Mouse (Mus musculus) NIH3T3 (cell line): ENCODE results near the gene Dysf.
A peak's percentile ranks its signal among the peaks of the same experiment; 100 is the strongest.

Experiments
- DNase-seq: peaks from one replicate; pipeline ENCODE4 v3.0.0-alpha.2; 2012; ENCODE audit warnings: low read depth

Gene Dysf

DNA sequence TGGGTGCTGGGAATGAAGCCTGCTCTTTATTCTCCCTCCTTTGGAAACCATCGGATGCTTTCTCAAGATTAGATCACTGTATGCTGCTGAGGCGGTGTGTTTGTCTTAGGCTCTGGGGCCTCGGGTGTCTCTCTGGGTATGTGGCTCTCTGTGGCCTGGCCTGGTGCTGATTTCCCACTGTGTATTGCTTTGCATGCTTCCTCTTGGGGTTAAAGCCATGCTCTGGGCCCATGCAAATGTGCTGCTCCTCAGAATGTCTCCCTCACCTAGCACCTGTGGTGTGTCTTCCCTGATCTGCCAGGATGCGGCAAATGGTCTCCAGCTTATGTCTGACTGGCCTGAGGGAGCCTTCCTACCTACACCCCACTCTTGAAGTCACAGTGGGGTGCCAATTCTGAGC is 41.8 kb downstream of the Dysf start:
- no peak for DNase-seq

DNA sequence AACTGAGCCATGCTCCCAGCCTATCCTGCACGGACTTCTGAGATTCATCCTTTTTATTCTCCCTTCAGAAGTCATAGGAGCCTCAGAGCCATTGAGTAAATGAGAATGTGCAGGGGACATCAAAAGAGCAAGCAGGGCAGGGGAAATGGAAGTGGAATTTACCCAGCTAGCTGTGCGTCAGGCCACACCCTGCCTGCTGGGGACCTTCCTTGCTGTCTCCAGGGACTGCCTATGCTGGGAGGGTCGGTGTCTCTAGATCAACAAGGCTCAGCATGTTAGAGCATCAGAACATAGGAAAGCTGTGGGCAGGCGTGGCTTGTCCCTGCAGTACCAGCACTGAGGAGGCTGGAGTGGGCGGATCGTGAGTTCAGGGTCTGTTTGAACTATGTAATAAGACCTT is 42.6 kb downstream of the Dysf start:
- DNase-seq = no peak

DNA sequence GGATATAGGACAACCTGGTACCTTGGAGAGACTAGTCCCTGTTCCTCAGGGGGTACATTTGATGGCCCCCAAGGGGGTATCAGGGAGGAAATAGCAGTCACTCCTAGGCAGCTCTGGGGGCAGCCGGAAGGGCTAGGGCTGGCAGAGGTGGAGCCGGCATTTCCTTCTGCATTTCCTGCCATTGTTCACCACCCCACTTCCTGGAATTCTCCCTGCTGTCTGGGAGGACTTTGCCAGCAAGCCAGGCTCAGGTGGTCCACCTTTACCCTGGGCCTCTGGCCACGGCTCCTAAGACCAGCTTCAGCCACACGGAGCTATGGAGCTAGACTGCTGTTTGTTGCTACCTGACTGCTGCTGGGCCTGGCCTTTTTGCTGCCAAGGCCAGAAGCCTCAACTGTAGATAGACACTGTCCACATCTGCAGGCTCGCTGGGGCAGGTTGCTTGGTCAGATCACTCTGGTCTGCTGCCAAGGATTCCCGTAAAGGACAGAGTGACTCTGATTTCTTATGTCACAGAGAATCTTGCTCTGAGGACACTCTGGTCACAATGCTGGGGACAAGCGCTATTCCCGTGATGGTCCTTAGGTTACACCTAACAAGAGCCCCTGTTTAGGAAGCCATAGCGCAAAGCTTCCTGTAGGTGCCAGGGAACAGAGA is 45.6 kb downstream of the Dysf start:
- DNase-seq = no peak

DNA sequence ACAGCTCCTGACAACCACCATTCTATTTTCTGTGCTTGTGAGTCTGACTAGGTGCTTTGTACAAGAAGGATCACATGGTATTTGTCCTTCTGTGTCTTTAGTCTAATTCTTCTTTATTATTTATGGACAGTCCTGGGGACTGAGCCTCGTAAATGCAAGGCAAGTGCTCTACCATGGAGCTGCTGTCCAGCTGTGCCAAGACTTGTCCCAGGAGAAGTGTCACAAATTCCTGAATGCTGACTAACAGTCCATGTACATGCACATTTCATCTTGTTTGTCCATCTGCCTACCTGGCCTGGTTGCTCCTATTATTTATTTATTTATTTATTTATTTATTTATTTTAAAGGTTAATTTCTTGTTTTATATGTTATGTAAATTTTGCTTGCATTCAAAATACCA is 47.2 kb downstream of the Dysf start:
- peak; percentile 35 for DNase-seq

DNA sequence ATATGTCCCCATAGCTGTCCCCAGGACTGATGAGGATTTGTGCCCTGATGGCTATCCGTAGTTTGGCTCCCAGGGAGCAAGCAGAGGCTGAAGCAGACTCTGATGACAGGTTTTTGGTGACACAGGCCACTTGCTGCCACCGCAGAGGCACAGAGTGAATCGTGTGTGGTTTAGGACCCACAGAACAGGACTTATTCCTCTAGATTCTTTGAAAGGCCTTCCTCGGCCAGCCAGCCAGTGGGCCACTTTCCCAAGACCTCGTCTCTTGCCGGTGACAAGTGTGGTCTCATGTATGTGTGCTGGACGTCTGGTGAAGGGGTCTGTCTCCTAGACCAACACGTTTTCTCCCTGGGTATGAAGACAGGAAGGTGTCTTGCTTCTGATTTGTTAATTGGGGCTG is 48.8 kb downstream of the Dysf start:
- DNase-seq = no peak

DNA sequence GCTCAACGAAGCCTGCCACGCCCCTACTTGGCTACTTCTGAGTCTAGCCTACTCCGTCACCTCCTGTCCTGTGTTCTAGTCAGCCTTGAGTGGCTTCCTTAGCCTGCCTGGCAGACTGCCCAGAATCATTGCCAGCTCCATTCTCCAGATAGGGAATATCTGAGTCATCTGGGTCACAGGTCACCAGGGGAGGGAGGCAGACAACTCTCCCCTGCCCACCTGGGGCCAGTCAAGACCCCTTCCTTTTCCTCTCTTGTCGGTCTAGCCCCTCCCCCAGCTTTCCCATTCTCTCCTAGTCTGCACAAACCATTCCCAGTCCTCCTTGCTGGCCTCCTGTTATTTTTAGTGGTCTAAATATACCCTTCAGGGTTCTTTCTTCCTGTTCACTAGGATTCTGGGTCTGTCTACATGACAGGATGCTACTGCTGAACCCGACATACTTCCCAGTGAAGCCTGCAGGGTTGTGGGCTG is 50.3 kb downstream of the Dysf start:
- DNase-seq = peak; percentile 76

DNA sequence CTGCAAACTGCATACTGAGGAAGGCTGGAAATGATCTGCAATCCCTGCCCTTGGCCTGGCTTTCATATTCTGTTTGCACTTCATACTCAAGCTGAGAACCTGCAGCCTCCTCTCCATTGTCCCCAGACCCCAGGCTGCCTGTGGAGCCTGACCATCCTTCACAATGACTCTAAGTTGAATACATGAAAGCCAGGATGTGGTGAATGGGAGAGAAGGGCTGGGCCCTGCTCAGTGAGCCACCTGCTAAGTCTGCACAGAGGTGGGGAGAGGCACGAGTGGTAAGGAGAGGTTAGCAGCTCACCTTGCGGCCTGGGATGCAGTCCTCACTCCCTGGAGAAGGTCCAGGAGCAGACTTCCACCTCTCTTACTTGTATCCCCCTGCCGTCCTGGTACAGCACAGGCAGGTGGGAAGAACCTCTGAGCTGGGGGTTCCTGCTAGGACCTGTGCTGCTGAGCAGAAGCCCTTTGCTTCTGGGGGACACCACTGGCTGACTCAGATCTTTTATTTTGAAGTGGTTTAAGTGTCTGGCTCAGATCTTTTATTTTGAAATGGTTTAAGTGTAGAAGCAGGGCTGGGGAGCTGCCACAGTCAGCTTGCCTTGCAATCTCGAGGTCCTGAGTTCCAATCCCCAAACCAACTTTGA is 51.5 kb downstream of the Dysf start:
- DNase-seq = no peak

DNA sequence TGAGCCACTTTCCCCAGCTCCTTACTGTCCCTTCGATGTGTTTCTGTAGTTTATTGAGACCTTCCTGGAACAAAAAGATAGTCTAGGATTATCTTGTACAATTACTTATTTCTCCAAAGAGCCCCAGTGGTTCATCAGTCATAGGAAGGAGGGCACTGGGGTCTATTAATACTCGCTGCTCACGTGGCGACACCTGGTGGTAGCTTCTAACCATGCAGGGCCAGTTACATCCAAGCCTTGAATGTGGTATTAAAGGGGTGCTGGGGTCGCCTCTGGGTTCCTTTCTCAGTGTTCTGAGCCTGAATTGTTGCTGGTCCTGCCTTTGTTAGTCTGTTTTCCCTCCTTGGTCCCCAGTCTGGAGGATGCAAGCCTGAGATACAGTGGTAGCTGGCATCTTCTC is 52.9 kb downstream of the Dysf start:
- DNase-seq = peak; percentile 92

DNA sequence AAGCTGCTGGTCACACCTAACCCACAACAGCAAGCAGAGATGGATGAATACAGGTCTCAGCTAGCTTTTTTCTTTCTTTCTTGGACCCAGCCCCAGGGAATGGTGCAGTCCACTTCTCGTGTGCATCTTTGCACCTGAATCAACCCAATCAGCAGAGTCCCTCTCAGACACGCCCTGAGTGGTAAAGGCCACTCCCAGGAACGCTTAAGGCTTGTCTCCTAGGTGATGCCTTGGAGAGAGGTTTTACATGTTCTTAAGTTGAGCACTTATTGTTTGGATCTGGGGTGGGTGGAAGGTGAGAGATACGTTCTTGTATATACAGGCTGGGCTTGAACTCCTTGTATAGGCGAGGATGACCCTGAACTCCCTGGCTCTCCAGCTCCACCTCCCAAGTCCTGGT is 54.2 kb downstream of the Dysf start:
- no peak for DNase-seq

DNA sequence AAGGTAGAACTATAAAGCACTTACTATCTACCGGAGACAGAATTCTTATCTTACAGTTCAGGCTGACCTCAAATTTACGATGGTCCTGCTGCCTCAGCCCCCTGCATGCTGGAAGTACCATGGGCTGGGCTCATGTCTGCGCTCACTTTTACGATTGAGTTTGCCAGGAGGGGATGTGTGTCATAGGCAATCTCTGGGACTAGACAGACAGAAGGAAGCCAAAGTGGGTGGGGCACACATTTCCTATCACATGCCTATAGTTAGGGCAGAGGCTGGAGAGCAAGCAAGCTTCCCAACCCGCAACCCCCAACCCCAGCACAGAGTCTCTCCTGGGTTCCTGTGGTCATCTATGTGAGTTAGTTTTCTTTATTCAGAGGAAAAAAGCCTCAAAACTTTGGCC is 59.8 kb downstream of the Dysf start:
- no peak for DNase-seq

DNA sequence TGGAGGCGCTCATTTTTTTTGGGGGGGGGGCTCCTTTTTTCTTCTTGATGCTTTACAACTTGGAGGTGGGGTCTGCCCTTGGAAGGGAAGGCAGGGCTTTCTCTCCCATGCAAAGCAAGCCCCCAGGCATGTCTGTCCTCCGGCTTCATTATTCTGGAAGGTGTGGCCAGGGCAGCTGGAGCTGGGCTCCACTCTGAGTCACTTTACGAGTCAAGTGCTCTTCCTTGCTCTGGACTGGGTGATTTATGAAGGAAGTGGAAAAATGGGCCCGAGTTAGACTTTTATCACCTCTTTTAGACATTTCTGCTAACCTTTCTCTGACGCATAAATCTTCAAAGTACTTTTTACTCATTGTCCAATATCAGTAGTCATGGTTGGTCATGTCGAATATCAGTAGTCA is 61.9 kb downstream of the Dysf start:
- peak; percentile 63 for DNase-seq

DNA sequence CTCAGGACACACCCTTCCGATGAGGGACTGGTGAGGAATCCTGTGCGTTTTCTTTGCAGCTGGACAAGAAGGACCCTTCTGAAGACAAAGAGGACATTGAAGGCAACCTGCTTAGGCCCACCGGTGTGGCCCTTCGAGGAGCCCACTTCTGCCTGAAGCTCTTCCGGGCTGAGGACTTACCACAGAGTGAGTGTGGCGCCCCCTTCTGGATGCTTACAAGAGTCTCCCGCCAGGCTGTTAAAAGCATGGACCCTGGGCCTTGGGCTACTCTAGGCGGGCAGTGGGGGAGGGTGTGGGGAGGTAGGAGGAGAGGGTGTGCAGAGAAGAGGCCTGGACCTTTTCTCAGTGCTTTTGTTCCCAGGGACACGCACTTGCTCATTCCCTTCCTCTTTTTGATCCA is 64.2 kb downstream of the Dysf start:
- DNase-seq = peak; percentile 50

DNA sequence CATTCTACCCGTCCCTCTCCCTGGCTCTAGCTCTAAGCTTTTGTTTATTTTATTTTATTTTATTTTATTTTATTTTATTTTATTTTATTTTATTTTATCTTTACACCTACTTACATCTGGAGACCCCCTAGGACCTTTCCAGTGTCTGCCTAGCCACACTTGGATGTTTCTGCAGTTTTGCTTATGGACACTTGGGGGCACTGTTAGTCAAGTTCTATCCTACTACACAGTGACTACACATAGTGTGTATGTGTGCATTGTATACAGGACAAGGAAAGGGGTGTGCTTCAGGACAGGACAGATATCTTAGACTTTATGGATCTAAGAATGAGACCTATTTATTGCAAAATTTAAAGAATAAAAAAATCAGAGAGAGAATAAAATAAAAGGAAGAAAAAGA is 69.8 kb downstream of the Dysf start:
- DNase-seq = peak; percentile 59

DNA sequence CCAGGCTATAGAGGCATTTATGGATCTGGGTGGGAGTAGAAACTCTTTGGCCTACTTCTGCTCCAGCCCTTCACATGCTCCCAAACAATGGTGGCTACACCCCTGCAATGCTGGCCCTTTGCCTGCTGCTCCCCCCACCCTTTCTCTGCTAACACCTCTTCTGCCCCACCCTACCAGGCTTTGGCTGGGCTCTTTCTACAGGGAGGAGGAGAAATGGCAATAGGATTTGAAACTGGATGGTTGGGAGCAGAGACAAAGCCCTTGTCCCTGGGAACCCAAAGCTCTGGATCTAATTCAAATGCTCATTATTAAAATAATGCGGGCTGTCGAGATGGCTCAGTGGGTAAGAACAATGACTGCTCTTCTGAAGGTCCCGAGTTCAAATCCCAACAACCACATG is 72.2 kb downstream of the Dysf start:
- no peak for DNase-seq

DNA sequence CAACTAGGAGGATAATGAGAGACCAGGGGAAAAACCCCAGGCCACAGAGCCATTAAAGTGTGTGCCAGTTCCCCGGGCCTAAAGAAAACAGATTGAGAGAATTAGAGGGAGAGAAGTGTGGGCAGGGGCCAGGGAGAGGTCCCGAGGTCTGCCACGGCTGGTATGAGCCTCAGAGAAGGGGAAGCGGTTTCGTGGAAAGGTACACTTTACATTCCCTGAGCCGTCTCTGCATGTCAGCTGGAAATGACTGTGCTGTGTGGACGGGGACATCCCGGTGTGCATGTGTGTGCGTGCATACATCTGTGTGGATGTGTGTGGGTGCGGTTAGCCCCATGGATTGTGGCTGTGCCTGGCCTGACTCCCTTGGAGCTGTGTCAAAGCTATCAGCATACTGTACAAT is 76.4 kb downstream of the Dysf start:
- no peak for DNase-seq

DNA sequence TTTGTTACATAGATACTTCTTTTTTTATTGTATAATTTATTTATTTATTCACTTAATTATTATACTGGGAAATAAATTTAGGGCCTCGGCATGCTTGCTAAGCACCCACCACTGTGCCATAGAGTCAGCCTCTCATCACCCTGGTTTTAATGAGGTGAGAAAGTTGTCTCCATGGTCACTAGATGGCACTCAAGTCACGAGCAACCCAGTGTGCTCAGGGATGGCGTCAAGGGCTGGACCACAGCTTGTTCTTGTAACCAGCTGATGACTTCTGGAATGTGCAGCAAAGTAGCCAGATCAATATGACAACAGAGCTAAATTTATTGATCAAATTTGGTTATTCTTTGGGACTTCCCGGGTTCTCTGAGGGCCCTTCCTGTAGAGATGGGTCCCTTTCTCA is 85.1 kb downstream of the Dysf start:
- DNase-seq = peak; percentile 78

DNA sequence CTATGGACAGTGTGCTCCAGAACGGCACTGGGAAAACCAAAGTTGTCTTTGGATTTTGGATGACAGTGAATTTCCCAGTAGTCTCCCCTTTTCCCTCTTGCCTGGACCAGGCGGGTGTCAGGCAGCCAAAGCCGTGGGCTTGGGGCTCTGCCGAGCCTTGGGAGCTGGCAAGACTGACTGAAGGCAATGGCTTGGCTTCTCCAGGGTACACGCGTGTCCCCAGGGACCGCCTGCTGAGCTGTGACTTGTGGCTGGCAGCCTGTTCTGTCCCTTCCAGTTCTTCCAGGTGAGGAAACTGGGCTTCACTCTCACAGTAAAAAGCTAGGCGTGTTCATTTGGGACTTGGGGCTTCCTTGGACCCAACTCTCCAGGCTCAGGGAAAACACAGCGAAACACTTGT is 86.1 kb downstream of the Dysf start:
- no peak for DNase-seq

DNA sequence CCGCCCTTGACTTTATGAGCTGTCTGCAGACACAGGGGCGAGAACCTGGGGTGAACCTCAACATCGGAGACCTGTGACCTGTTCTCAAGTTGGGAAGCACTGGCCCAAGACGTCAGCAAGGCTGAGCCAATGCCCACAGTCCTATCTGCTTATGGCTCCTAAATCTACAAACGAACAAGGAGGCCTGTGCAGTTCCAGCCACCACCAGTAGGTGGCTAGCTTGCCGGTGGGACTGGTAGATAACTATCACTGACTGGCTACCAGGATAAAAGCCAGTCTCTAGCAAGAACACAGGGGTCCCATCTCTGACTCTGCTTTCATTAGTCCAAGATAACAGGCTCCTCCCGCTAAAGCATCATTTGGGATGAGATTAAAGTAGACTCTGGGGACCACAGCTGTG is 86.6 kb downstream of the Dysf start:
- peak; percentile 92 for DNase-seq

DNA sequence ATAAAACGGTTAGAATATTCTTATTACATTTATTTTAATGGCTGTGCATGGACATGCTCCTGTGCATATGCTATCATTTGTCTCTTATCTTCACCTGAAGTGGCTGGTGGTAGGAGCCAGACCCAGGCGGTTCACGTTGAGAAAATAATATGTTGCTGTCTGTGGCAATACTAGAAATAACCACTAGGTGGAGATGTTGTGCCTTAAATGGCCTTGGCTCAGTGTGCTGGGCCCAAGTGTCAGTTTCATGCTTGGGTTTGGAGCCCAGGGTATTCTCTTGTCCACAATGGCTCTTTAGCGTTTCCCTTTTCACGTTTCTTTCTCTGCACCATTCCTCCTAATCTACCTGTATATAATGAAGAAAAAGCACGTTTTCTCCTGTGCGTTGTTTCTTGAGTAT is 87.5 kb downstream of the Dysf start:
- peak; percentile 95 for DNase-seq

DNA sequence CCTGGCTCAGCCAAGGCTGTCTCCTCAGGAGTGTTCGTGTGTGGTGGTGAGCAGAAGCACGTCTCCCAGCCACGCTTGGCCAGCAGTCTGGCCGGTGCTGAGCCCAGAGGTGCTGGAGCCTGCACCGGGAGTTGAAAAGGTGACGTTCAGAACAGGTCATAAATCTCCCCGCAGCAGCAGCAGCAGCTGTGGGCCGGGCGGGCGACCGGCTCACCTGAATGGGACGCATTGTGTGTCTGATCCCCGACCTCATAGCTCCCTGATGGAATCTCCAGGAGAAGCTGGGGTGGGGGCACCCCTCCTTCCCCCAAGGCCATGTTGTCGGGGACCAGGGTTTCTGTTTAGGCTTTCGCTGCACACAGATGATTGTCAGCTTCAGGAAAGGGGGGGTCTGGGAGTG is 93.6 kb downstream of the Dysf start:
- DNase-seq = no peak

DNA sequence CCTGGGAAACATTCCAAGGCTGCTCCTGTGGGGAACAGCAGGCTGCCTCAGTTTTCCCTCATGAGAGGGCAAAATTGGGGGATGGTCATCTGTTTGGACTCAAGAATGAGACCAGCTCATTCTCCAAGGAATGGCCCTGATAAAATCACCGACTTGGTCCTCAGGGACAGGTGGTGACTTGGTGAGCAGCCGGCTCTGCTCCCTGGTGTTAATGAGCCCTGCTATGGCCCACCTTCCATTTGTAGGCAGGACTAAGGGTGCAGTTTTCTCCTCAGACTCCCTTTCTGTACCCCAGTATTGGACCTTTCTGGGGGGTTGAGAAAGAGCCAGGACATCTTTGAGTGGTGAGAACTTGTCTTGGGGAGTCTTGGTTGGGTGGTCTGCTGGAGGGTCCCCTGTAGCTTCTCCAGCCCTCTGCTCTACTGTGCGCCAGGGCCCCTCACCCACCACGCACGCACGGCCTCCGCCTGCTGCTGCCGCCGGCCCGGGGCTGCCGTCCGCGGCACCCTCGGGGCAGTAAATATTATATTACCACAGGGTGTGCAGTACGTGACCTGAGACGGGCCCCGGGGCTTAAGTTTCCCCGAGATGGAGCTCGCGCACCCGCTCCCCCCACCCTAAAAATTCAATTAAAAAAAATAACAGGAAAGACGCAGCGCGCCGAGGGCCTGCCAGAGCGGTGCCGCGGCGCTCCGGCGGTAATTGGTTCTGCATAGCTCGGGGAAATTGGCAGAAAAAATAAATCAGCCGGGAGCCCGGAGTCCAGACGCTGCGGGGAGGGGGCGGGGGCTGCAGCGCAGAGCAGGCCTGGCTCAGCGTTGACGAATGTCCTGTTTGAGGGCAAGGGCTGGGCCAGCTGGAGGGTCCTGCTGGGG is 97.0 kb downstream of the Dysf start:
- DNase-seq = no peak

DNA sequence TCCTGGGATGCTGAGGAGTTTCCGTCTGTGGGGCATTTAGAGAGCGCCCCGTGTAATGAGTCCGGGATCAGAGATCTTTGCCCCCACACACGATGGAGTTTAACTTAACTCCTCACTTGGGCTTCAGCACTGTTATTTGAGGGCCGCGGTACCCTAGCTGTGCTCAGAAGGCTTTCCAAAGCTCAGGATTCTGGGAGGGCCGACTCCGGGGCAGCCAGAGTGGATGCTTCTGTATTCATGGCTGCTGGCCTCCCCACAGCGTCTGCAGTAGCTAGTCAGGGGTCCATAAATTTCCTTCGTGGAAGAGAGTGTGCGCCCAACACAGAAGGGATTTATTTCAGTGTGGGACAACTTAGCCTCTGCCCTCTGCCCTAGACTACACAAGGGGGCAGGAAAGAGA is 97.7 kb downstream of the Dysf start:
- DNase-seq = no peak

DNA sequence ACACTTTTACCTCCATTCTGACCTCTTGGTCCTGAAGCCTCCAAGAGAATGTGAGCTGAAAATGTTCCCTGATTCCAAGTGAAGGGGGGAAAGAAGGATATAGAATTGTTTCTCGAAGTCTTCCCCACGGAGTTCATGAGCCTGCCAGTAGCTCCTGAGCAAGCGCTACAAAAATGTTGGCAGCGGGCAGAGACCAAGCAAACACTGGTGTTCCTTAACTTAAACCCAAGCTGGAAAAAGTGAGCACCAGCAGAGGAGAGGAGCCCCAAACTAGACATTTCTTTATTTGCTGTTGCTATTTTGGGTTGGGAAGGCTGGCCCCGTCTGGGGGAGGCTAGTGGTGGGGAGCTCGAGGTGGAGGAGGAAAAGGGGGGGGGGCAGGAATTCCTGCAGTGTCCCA is 102.0 kb downstream of the Dysf start:
- DNase-seq = no peak
